Mouse (Mus musculus) lung, embryonic 16.5 days (tissue): Measurements from ENCODE around the gene Dcaf17. TPM values are rescaled to one million over a fixed set of nuclear protein-coding genes. Genes with fewer than 3 reads are reported as not detected.

Experiments used
- ATAC-seq: fragments of 200-750 bp; cut with Nextera tagmentation; 2 replicates; pipeline ENCODE4 v1.8.0; 2017; ENCODE audit warnings: low read depth, mild to moderate bottlenecking, moderate library complexity
- H3K27ac ChIP-seq: fragments of 300-500 bp; sonication (generic); 2 replicates; pipeline ENCODE4 v1.5.1; 2014; ENCODE audit warnings: mild to moderate bottlenecking, control low read depth, low read length
- H3K27me3 ChIP-seq: fragments of 300-500 bp; sonication (generic); 2 replicates; pipeline ENCODE4 v1.6.1; 2014; ENCODE audit warnings: low read depth, low read length, mixed read lengths; ENCODE audit not compliant: control insufficient read depth, insufficient read depth
- H3K36me3 ChIP-seq: fragments of 300-500 bp; sonication (generic); 2 replicates; pipeline ENCODE4 v1.6.1; 2014; ENCODE audit warnings: low read length; ENCODE audit not compliant: control insufficient read depth, insufficient read depth
- H3K4me1 ChIP-seq: fragments of 300-500 bp; sonication (generic); replicated peaks from 2 replicates; pipeline ENCODE4 v1.6.1; 2014; ENCODE audit warnings: low read length, mixed read lengths; ENCODE audit not compliant: control insufficient read depth, insufficient read depth
- H3K4me2 ChIP-seq: fragments of 300-500 bp; sonication (generic); 2 replicates; pipeline ENCODE4 v1.6.1; 2014; ENCODE audit warnings: low read depth, low read length, control low read depth
- H3K4me3 ChIP-seq: fragments of 300-500 bp; sonication (generic); 2 replicates; pipeline ENCODE4 v1.5.1; 2014; ENCODE audit warnings: mild to moderate bottlenecking, low read length, control low read depth
- H3K9ac ChIP-seq: fragments of 300-500 bp; sonication (generic); 2 replicates; pipeline ENCODE4 v1.6.1; 2014; ENCODE audit warnings: low read length, control low read depth
- H3K9me3 ChIP-seq: fragments of 300-500 bp; sonication (generic); 2 replicates; pipeline ENCODE4 v1.6.1; 2016; ENCODE audit warnings: low read length; ENCODE audit not compliant: control insufficient read depth
- WGBS: fragments of 180-500 bp; shearing (Covaris S2); extraction: QIAGEN DNeasy Blood & Tissue Kit; methylation state at CpG from one replicate; pipeline ENCODE4 v1.1.7; 2014; 5-methylcytosine and 5-hydroxymethylcytosine counted together
- polyA plus RNA-seq: library from polyadenylated mRNA; unstranded; fragments of >200 nt; fragmentation: Nextera tagmentation; extraction: Ambion mirVana; gene quantifications from 2 replicates; pipeline ENCODE4 v1.2.1, GENCODE M21; 2015

Gene Dcaf17
- 37.3 and 38.6 TPM in 2 replicates for polyA plus RNA-seq

DNA sequence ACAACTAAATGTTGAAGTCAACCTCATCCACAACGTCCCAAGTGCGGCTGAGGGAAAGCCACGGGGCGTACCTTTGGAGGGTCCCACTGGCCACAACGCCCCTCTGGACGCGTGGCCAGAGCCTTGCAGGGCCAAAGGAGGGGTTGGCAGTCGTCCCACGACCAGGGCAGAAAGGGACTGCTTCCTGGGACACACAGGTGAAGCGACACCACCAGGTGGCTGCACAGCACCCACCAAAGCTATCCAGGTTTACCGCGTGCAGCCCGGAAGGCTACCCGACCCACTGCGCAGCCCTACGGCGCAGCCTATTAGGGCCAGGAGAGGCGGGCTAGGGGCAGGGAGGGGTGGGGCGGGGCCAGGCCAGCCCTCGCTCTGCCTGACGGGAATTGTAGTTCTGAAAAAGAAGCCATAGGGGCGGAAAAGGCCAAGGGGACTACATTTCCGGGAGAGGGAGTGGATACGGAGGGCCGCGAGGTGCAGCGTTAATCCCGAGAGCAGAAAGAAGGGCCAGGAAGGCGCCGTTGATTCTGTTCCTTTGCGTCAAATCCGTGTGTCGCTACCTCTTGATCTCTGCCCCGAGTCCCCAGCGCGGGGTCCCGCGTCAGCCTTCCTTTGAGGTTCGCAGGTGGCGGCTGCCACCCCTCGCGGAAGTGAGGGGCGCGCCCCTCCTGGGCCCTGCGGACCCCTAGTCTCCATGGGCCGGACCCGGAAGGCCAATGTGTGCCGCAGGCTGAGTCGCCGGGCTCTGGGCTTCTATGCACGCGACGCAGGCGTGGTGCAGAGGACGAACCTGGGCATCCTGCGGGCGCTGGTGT, at the start of gene Dcaf17, which contains the start of gene Mettl8:
TSS of gene Dcaf17 (plus strand) at position 29 of the 815 bp plus-strand sequence.
TSS of gene Mettl8 (minus strand) at position 284 of the 815 bp plus-strand sequence.
- peaks cover 13% of the 10 kb centered on the region for H3K4me1 ChIP-seq
- H3K4me3 ChIP-seq, result peak within 1 kb of the TSS; percentile 60
- peaks cover 7% of the 10 kb centered on the region; the same call in 1 of the 2 replicates for H3K36me3 ChIP-seq
- H3K27me3 ChIP-seq, result no peaks in the 10 kb centered on the region
- WGBS, result under 1% methylated on average over 55 of the region's 57 CpGs
- H3K27ac ChIP-seq, result peak within 1 kb of the TSS; percentile 92
- no peaks in the 10 kb centered on the region for H3K9me3 ChIP-seq
- H3K9ac ChIP-seq, result peak within 1 kb of the TSS; percentile 74
- peak within 1 kb of the TSS; percentile 66 for H3K4me2 ChIP-seq
- peak; percentile 99 for ATAC-seq

DNA sequence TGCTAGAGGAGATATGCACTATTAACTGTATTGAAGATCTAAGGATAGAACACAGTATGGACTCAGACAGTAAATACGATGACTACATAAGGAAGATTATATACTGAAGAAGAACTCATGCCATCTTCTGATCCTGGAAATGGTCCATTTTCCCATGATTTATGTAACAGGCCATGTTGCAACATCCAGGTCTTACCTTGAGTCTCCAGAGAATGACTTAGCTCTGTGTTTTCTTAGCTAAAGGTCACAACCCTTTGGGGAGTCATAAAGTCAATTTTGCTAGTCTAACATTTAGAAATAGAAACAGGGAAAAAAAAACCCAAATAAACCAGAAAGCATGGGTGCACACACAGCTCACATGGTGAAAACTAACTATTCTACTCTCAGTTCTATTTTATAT, 43.3 kb upstream of the Dcaf17 start:
- Histone ChIP-seq H3K9ac (no peak overlapping the region), H3K27ac (no peak overlapping the region), H3K36me3 (no peaks in the 10 kb centered on the region), H3K4me3 (no peak overlapping the region), H3K4me1 (no peaks in the 10 kb centered on the region), H3K27me3 (no peaks in the 10 kb centered on the region), H3K9me3 (no peaks in the 10 kb centered on the region), H3K4me2 (no peak overlapping the region)
- no peak for ATAC-seq
- WGBS, result 96% methylated on average over 1 of the region's 1 CpGs

DNA sequence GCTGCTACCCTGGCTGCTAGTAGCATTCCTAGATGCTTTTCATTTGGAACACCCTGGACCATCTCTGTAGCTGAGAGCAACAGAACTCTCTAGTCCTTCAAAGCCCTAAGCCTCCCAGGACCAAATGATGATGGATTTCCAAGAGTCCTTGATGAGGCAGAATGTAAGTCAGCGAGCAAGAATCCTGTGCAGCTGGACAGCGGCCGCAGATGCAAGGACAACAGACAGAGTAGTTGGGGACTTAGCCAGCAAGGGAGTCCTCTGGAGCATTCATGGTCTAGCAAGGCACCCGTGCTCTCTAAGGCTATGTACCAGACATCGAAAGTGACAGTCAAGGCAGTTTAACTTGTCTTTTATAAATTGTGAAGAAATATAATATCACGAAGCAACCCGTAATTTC, 41.6 kb upstream of the Dcaf17 start:
- H3K4me3 ChIP-seq, result no peak overlapping the region
- H3K9me3 ChIP-seq, result no peaks in the 10 kb centered on the region
- no peak overlapping the region for H3K9ac ChIP-seq
- H3K4me1 ChIP-seq, result no peaks in the 10 kb centered on the region
- H3K27me3 ChIP-seq, result no peaks in the 10 kb centered on the region
- H3K4me2 ChIP-seq, result no peak overlapping the region
- H3K36me3 ChIP-seq, result no peaks in the 10 kb centered on the region
- ATAC-seq, result no peak
- no peak overlapping the region for H3K27ac ChIP-seq
- 91% methylated on average over 7 of the region's 7 CpGs for WGBS

DNA sequence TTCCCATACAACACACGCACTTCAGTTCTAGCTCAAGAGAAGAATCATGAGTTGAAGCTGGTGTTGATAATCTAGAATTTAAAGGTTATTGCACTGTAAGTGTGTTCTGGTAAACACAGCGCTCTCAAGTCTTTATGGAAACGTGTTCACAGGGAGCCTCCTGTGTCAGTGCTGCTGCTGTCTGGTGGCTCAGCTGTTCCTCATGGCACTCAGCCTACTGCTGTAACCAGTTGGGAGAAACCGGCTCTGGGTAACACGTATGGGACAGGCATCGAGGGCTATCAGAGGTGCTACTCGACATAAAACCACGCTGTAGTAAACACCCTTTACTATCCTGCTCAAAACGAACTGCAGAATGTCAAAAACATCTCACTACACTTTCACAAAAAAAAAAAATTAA, 35.9 kb upstream of the Dcaf17 start:
- H3K4me1 ChIP-seq, result no peaks in the 10 kb centered on the region
- no peak overlapping the region for H3K9ac ChIP-seq
- ATAC-seq, result no peak
- no peaks in the 10 kb centered on the region for H3K9me3 ChIP-seq
- WGBS, result 59% methylated on average over 9 of the region's 9 CpGs
- H3K27me3 ChIP-seq, result no peaks in the 10 kb centered on the region
- H3K36me3 ChIP-seq, result no peaks in the 10 kb centered on the region
- no peak overlapping the region for H3K27ac ChIP-seq
- H3K4me3 ChIP-seq, result no peak overlapping the region
- H3K4me2 ChIP-seq, result no peak overlapping the region

DNA sequence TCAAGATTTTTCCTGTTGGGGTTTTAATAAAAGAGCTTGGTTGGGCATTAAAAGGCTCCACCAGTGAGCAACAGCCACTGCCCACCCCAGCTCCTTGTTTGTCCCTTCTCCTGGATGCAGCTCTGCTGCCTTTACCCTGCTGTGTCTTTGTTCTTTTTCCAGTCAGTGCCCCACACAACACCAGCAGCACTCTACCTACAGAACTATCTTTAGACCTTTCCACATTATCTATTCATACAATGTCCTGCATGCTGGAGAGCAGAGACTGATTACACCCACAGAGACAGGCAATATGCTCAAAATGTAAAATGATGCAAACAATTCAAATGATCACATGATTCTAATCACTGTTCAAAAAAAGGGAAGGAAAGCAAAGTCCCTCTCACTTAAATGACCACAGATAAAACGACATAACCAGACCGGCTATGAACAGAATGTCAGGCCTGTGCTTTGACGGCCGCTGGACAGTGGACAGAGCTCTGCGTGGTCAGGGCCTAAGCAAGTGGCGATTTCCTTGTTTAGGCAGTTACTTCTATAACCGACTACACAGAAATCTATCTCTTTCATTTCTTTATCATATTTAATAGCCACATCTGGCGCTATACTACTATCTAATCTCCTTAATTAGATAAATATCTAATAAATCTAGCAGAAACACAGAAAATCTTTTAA, 35.3 kb upstream of the Dcaf17 start:
- no peak overlapping the region for H3K9ac ChIP-seq
- no peak overlapping the region for H3K4me3 ChIP-seq
- H3K4me1 ChIP-seq, result no peaks in the 10 kb centered on the region
- no peak overlapping the region for H3K4me2 ChIP-seq
- H3K36me3 ChIP-seq, result no peaks in the 10 kb centered on the region
- no peak overlapping the region for H3K27ac ChIP-seq
- WGBS, result 73% methylated on average over 8 of the region's 8 CpGs
- H3K27me3 ChIP-seq, result no peaks in the 10 kb centered on the region
- no peaks in the 10 kb centered on the region for H3K9me3 ChIP-seq
- ATAC-seq, result no peak

DNA sequence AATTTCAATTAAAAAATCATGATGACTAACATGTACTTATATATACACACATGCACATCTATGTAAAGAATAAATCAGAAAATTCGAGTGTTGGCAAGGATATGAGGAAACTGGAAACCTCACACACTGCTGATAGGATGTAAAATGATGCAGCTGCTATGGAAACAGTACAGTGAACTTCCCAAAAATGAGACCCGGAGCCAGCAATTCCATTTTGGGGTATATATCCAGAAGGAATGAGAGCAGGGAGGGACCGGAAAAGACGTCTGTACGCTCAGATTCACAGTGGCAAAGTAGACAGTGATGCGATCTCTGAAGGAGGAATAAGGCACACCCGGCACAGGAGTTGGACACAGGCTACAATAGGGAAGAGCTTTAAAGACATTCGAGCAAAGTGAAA, 34.5 kb upstream of the Dcaf17 start:
- Histone ChIP-seq H3K27me3 (no peaks in the 10 kb centered on the region), H3K36me3 (no peaks in the 10 kb centered on the region), H3K4me2 (no peak overlapping the region), H3K4me3 (no peak overlapping the region), H3K9me3 (no peaks in the 10 kb centered on the region), H3K27ac (no peak overlapping the region), H3K9ac (no peak overlapping the region), H3K4me1 (no peaks in the 10 kb centered on the region)
- 69% methylated on average over 8 of the region's 8 CpGs for WGBS
- no peak for ATAC-seq

DNA sequence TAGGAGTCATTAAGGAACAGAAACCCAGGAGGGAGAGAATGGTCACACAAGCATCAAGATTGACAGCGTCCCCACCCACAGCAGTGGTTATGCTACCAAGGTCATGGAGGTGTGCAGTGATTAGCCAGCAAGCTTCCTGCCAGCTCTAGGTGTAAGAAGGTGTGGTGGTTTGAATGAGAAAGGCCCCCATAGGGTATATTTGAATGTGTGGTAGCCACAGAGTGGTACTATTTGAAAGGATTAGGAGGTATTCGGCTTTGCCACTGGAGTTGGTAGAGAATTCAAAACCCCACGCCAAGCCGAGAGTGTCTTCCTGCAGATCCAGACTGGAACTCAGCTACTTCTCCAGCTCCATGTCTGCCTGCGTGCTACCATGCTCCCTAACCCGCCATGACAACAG, 32.1 kb upstream of the Dcaf17 start:
- 92% methylated on average over 6 of the region's 6 CpGs for WGBS
- Histone ChIP-seq H3K36me3 (no peaks in the 10 kb centered on the region), H3K9me3 (no peaks in the 10 kb centered on the region), H3K4me3 (no peak overlapping the region), H3K4me1 (peaks cover 4% of the 10 kb centered on the region), H3K27me3 (no peaks in the 10 kb centered on the region), H3K4me2 (no peak overlapping the region), H3K9ac (no peak overlapping the region), H3K27ac (no peak overlapping the region)
- ATAC-seq, result no peak

DNA sequence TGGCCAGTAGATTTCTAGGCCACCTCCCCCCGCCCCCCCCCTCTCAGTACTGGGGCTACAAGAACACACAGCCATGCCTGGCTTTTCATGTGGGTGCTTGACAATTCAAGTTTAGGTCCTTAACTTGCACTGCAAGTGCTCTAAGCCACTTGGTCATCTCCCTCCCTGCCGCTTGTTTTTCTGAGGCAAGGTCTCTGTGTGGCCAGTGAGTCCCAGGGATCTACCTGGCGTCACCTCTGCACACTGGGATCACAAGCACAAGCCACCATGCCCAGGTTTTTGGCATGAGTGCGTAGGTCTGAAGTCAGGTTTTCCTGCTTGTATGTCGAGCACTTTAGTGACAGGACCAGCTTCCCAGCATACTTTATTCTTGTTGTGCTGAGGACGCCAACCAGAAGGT, 31.1 kb upstream of the Dcaf17 start:
- no peak overlapping the region for H3K9ac ChIP-seq
- H3K4me1 ChIP-seq, result peaks cover 4% of the 10 kb centered on the region
- no peak overlapping the region for H3K4me2 ChIP-seq
- no peaks in the 10 kb centered on the region for H3K9me3 ChIP-seq
- H3K27ac ChIP-seq, result no peak overlapping the region
- whole genome bisulfite sequencing, result 88% methylated on average over 6 of the region's 6 CpGs
- H3K4me3 ChIP-seq, result no peak overlapping the region
- ATAC-seq, result no peak
- no peaks in the 10 kb centered on the region for H3K27me3 ChIP-seq
- H3K36me3 ChIP-seq, result no peaks in the 10 kb centered on the region

DNA sequence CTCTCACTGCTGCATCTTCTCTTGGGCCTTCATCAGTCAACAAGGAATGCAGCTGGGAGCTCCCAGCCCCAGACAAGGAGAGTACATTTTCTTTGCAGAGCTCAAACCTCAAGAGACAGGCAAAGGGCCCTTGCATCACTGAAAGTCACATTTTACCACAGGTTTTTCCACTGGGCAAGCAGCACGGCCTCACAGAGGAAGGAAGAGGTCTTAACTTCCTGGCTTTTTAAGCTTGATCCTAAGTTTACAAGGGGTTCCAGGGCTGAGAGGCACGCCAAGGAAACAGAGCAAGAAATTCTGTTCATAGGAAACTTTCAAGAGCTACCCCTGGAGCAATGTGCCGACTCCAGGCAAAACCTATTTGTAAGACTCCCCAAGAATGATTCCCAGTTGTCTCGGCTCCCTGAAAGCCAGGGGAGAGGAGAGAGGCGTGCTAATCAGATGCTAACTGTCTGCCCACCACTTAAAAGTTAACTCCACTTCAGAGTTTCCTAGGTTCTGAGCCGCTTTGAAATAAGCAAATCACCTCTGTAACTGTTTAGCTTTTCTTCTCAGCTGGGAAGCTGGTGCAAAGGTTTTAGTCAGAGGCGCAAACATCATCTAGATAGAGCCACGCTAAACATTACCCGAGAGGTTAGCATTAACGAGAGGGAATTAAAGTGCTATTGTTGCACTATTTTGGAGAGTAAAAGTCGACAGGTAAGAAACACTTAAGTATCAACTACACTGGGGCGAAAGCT, 29.4 kb upstream of the Dcaf17 start:
- H3K4me2 ChIP-seq, result no peak overlapping the region
- no peak overlapping the region for H3K27ac ChIP-seq

More for the DNA sequence above, 29.4 kb upstream of the Dcaf17 start:
- Histone ChIP-seq H3K4me3 (no peak overlapping the region), H3K9ac (no peak overlapping the region), H3K27me3 (no peaks in the 10 kb centered on the region), H3K36me3 (no peaks in the 10 kb centered on the region), H3K4me1 (peaks cover 4% of the 10 kb centered on the region), H3K9me3 (no peaks in the 10 kb centered on the region)
- WGBS, result 36% methylated on average over 12 of the region's 12 CpGs
- ATAC-seq, result no peak
